Mouse (Mus musculus): Measurements from ENCODE around the gene Nab1. TPM values are rescaled to one million over a fixed set of nuclear protein-coding genes. Genes with fewer than 3 reads are reported as not detected.
A peak's percentile ranks its signal among the peaks of the same experiment; 100 is the strongest.

The Nab1 gene
- polyA plus RNA-seq, 1 experiment from 2014 or later: 10.3 TPM

- WGBS (ENCODE audit: insufficient replicate concordance): 54% methylated on average over 1 of the region's 1 CpGs
- Histone ChIP-seq H3K4me2 (no peak overlapping the region), H3K9me3 (replicated peaks) (no peaks in the 10 kb centered on the region), H3K27ac (no peak overlapping the region), H3K9ac (no peak overlapping the region), H3K4me3 (replicated peaks) (no peak overlapping the region), H3K27me3 (no peaks in the 10 kb centered on the region), H3K4me1 (replicated peaks) (no peaks in the 10 kb centered on the region), H3K36me3 (no peaks in the 10 kb centered on the region)
- ATAC-seq (ENCODE audit: low read depth) (no peak), DNase-seq (no peak)
Observed at GRCm38 (mm10) chr1:52511788-52512425, 11.4 kb upstream of the Nab1 start.

DNA sequence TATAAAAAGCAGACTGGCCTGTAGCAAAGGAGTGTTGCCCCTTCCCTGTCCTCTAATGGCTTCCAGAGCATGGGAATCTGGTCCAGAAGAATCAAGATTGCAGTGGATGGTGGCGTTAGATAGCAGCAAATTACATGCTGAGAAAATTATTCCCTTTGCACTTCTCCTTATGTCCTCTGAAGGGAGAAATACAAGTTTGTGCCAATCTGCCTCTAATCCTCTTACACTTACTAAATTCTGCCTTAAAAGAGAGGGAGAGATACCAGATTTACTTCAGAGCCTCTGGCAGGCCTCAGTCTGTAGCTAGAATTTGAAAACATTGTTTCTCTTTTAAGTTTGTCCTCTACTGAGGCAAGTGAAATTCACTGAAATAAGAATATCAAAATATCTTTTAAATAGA lies 5.7 kb upstream of the Nab1 start:
- H3K4me2 ChIP-seq: no peak overlapping the region
- H3K4me1 ChIP-seq (replicated peaks): 0 out of 2 replicates have a peak, but pooled peaks cover 6% of the 10 kb centered on the region
- no peak overlapping the region for H3K9ac ChIP-seq
- H3K27ac ChIP-seq: no peak overlapping the region
- ATAC-seq (ENCODE audit: low read depth) (no peak), DNase-seq (no peak)
- H3K4me3 ChIP-seq (replicated peaks): no peak overlapping the region
- no peaks in the 10 kb centered on the region for H3K27me3 ChIP-seq
- H3K36me3 ChIP-seq: no peaks in the 10 kb centered on the region
- 81% methylated on average over 1 of the region's 1 CpGs for WGBS (ENCODE audit: insufficient replicate concordance)
- H3K9me3 ChIP-seq (replicated peaks): no peaks in the 10 kb centered on the region

DNA sequence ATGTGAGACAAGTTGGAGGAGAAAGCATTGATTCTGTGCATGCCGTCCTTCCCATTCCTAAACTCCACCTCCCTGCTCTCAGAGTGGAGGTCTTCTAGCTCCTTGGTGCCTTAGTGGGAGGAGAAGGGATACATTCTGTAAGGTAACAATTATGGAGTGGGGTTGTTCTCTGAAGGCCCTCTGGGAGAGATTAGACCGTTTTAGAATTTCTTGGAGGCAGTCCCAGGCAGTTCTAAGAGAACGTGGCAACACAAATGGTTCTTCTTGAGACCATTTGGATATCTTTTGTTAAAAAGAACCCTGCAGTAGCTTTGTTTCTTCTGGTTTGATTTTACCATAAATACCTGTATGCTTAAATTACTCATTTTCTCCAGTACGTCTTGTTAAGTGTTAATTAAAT lies 1.8 kb upstream of the Nab1 start:
- no peak overlapping the region for H3K9ac ChIP-seq
- H3K27ac ChIP-seq: no peak overlapping the region
- no peak overlapping the region for H3K4me3 ChIP-seq (replicated peaks)
- 62% methylated on average over 4 of the region's 4 CpGs for whole genome bisulfite sequencing (ENCODE audit: insufficient replicate concordance)
- no peak for DNase-seq
- no peaks in the 10 kb centered on the region for H3K36me3 ChIP-seq
- H3K4me2 ChIP-seq: no peak overlapping the region
- H3K9me3 ChIP-seq (replicated peaks): no peaks in the 10 kb centered on the region
- H3K27me3 ChIP-seq: peaks cover 9% of the 10 kb centered on the region; the same call in 1 of the 2 replicates
- peaks cover 24% of the 10 kb centered on the region for H3K4me1 ChIP-seq (replicated peaks)
- no peak for ATAC-seq (ENCODE audit: low read depth)

GRCm38 (mm10) chr1:52501688-52502133 lies 1.2 kb upstream of the Nab1 start:
- Histone ChIP-seq H3K9me3 (replicated peaks) (no peaks in the 10 kb centered on the region), H3K36me3 (no peaks in the 10 kb centered on the region), H3K9ac (no peak overlapping the region), H3K27ac (no peak overlapping the region), H3K27me3 (peaks cover 9% of the 10 kb centered on the region; the same call in 1 of the 2 replicates), H3K4me3 (replicated peaks) (no peak overlapping the region), H3K4me1 (replicated peaks) (peaks cover 24% of the 10 kb centered on the region), H3K4me2 (peak overlapping the region; percentile 6; the same call in 1 of the 2 replicates)
- DNase-seq: no peak
- WGBS (ENCODE audit: insufficient replicate concordance): 27% methylated on average over 10 of the region's 10 CpGs
- no peak for ATAC-seq (ENCODE audit: low read depth)

DNA sequence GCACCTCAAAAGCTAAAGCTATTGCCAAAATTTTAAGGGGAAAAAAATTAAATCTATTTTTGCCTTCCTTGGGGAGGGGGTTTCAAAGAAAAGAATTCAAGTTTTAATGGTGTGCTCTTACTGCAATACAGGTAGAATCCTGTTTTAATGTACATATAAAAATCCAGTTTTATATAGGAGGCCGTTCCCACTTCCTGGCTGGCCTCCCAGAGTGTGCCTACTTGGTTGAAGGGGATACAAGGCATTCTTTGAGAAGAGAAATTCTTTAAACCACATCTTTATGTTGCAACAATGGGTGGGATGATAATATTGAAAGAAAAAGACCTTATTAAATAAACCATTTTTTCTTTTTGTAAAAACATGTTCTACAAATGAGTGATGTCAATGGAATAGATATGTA lies 611 bp upstream of the Nab1 start:
- Histone ChIP-seq H3K27ac (peak overlapping the region; percentile 78; the same call in 1 of the 2 replicates), H3K36me3 (no peaks in the 10 kb centered on the region)

GRCm38 (mm10) chr1:52499601-52500313 lies 722 bp downstream of the Nab1 start:
- WGBS (ENCODE audit: insufficient replicate concordance): under 1% methylated on average over 59 of the region's 68 CpGs
- Histone ChIP-seq H3K4me3 (replicated peaks) (peak overlapping the region; percentile 81), H3K9ac (peak overlapping the region; percentile 84), H3K4me2 (peak overlapping the region; percentile 94), H3K9me3 (replicated peaks) (no peaks in the 10 kb centered on the region), H3K4me1 (replicated peaks) (peaks cover 27% of the 10 kb centered on the region), H3K27me3 (peaks cover 9% of the 10 kb centered on the region; the same call in 1 of the 2 replicates), H3K36me3 (no peaks in the 10 kb centered on the region), H3K27ac (peak overlapping the region; percentile 78)
- ATAC-seq (ENCODE audit: low read depth) (peak; percentile 51), DNase-seq (peak; percentile 11)

More for the DNA sequence above, 611 bp upstream of the Nab1 start:
- peaks cover 24% of the 10 kb centered on the region for H3K4me1 ChIP-seq (replicated peaks)
- ATAC-seq (ENCODE audit: low read depth): no peak
- peak overlapping the region; percentile 81 for H3K4me3 ChIP-seq (replicated peaks)
- no peak for DNase-seq
- H3K9ac ChIP-seq: no peak overlapping the region
- WGBS (ENCODE audit: insufficient replicate concordance): 53% methylated on average over 1 of the region's 1 CpGs
- H3K9me3 ChIP-seq (replicated peaks): no peaks in the 10 kb centered on the region
- peak overlapping the region; percentile 94 for H3K4me2 ChIP-seq
- H3K27me3 ChIP-seq: peaks cover 9% of the 10 kb centered on the region; the same call in 1 of the 2 replicates

GRCm38 (mm10) chr1:52498786-52499450 lies 1.6 kb downstream of the Nab1 start:
- peak overlapping the region; percentile 81 for H3K4me3 ChIP-seq (replicated peaks)
- peak overlapping the region; percentile 94 for H3K4me2 ChIP-seq
- no peaks in the 10 kb centered on the region for H3K36me3 ChIP-seq
- H3K27ac ChIP-seq: no peak overlapping the region
- H3K9me3 ChIP-seq (replicated peaks): no peaks in the 10 kb centered on the region
- no peak for ATAC-seq (ENCODE audit: low read depth)
- no peak for DNase-seq
- peaks cover 27% of the 10 kb centered on the region for H3K4me1 ChIP-seq (replicated peaks)
- WGBS (ENCODE audit: insufficient replicate concordance): 8% methylated on average over 6 of the region's 6 CpGs
- peak overlapping the region; percentile 84; the same call in 1 of the 2 replicates for H3K9ac ChIP-seq
- peaks cover 9% of the 10 kb centered on the region; the same call in 1 of the 2 replicates for H3K27me3 ChIP-seq

DNA sequence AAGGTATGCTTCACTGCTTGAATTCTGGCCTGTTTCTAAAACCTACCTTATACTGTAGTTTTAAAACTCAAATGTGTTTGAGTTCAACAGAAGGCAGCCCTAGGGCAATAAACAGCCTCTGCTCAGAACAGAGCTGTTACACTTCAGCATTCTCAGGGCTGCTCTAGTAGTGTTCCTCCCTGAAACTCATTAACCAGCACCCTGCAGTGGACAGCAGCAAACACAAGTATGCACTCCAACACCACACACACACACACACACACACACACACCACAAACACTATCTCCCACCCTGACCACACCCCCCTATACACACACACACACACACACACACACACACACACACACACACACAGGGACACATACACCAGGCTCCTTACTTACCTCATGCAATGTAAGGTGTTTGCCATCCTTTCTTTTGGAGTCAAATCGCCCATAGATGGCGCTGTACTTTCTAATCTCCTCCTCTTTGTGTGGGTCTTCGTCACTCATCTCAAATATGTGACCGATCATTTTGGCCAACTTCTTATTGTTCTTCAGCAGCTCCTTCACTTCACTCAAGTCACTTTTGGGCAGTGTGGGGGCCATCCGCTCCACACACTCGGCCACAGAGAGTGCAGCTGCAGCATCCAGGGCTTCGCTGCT lies 10.8 kb downstream of the Nab1 start:
- Histone ChIP-seq H3K36me3 (peaks cover 21% of the 10 kb centered on the region), H3K4me3 (replicated peaks) (no peak overlapping the region), H3K9ac (no peak overlapping the region), H3K27me3 (no peaks in the 10 kb centered on the region), H3K27ac (no peak overlapping the region), H3K4me2 (no peak overlapping the region), H3K9me3 (replicated peaks) (no peaks in the 10 kb centered on the region), H3K4me1 (replicated peaks) (peaks cover 15% of the 10 kb centered on the region)
- DNase-seq (no peak), ATAC-seq (ENCODE audit: low read depth) (no peak)
- WGBS (ENCODE audit: insufficient replicate concordance): 64% methylated on average over 7 of the region's 7 CpGs

DNA sequence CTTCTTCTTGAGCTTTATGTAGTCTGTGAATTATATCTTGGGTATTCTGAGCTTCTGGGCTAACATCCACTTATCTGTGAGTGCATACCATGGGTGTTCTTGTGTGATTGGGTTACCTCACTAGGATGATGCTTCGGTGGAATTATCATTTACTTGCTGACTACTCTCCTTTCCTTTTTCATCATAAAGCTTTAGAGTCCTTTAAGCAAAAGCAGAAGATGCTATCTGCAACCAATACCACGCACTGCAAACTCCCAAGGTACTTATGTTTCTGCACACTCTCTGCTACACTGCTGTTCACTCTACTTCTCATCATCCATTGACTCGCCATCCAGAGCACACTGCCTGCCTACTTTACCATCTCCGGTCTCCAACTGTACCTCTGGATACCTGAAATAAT lies 15.5 kb downstream of the Nab1 start:
- H3K36me3 ChIP-seq: peaks cover 21% of the 10 kb centered on the region
- no peaks in the 10 kb centered on the region for H3K9me3 ChIP-seq (replicated peaks)
- no peak overlapping the region for H3K4me2 ChIP-seq
- H3K27ac ChIP-seq: no peak overlapping the region
- ATAC-seq (ENCODE audit: low read depth) (peak; percentile 48), DNase-seq (no peak)
- no peaks in the 10 kb centered on the region for H3K27me3 ChIP-seq
- H3K9ac ChIP-seq: no peak overlapping the region
- H3K4me3 ChIP-seq (replicated peaks): no peak overlapping the region
- WGBS (ENCODE audit: insufficient replicate concordance): 49% methylated on average over 4 of the region's 4 CpGs
- peaks cover 15% of the 10 kb centered on the region for H3K4me1 ChIP-seq (replicated peaks)

GRCm38 (mm10) chr1:52474291-52474690 lies 26.2 kb downstream of the Nab1 start:
- H3K9ac ChIP-seq: no peak overlapping the region
- no peaks in the 10 kb centered on the region for H3K4me1 ChIP-seq (replicated peaks)
- no peak overlapping the region for H3K4me2 ChIP-seq
- 54% methylated on average over 1 of the region's 1 CpGs for WGBS (ENCODE audit: insufficient replicate concordance)
- ATAC-seq (ENCODE audit: low read depth) (no peak), DNase-seq (no peak)
- H3K9me3 ChIP-seq (replicated peaks): no peaks in the 10 kb centered on the region
- H3K27ac ChIP-seq: no peak overlapping the region
- H3K4me3 ChIP-seq (replicated peaks): no peak overlapping the region
- H3K36me3 ChIP-seq: peaks cover 39% of the 10 kb centered on the region
- no peaks in the 10 kb centered on the region for H3K27me3 ChIP-seq

All from liver, embryonic 13.5 days (tissue).